Mouse (Mus musculus) lung, postnatal 36 days (tissue): ENCODE results near the gene Ank.

Experiments
- DNase-seq: peaks from one replicate; pipeline ENCODE4 v3.0.0; 2022; ENCODE audit warnings: mixed read lengths

The Ank gene

DNA sequence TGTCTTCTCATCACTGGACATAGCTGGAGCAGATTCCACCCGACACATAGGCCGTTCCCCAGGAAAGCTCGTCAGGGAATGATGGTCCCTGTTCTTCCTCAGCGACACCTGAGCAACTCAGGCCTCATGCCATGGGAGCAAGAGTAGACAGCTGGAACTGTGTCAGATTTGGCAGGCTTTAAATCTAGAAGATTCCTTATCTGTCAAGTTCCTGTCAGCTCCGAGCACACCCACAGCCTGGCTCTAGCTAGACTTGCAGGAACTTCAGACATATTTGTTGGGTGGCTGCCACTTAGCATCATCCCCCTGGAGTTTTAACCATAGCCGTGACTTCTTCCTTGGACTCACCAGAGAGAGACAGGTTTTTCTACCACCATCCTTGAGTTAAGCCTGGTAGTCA, 81.6 kb downstream of the Ank start:
- no peak for DNase-seq

DNA sequence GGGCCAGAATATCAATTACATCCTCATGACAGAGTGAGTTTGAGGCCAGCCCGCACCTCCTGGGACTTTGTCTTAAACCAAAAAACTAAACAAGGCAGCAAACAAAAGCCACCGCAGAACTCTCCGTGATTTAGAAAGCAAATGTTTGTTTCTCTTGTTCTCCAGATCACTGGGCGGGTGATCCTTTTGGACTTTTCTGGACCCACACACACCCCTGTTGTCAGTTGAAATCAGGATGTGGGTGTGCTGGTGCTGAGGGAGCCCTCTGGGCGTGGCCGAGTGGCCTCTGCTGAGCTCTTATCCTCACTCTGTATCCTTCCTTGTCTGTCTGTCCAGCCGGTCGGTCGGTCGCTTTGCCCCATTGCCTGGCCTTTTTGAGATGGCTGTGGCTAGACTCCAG, 82.6 kb downstream of the Ank start:
- DNase-seq: no peak

DNA sequence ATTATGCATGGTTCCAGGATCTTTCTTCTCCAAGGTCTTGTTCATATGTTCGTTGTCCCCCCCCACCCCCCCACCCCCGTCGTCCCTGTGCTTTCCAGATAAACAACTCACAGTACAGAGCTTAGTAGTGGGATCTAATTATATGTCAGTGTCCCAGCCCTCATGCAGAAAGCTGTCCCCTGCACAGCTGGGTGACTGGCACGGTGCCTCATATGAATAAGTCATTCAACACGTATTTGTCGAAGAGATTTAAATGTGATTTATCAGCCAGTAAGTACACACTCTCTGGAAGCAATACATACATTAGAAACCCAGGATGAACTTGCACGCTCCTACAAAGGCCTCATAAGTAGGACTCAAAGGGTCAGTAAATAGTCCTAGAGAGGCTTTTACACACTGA, 83.4 kb downstream of the Ank start:
- no peak for DNase-seq

DNA sequence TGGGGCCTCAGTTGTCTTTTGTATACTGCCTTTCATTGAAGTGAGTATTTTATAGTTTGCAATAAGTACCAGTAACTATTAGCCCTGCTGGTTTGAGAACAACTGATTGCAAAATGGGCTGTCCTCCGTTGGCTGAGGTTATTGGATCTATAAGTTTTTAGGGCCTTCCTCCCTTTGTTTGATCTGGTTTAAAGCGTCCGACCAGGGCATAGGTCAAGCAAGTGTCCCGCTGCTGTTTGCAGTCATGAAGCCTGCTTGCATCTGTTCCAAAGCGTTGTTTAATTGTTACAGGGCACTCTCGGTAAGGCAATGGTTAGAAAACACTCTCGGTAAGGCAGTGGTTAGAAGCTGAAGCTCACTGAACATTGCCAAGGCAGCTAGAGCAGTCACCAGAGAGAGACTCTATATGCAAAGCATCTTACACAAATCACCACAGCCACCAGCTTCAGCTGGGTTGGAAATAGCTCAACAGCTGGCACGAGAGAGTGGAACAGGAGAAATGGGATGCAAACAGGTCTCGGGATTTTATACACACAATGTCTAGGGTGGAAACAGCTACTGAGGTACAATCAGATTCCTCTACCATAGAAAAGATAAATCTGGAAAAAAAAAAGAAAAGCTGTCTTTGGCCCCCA, 84.0 kb downstream of the Ank start:
- DNase-seq: no peak

DNA sequence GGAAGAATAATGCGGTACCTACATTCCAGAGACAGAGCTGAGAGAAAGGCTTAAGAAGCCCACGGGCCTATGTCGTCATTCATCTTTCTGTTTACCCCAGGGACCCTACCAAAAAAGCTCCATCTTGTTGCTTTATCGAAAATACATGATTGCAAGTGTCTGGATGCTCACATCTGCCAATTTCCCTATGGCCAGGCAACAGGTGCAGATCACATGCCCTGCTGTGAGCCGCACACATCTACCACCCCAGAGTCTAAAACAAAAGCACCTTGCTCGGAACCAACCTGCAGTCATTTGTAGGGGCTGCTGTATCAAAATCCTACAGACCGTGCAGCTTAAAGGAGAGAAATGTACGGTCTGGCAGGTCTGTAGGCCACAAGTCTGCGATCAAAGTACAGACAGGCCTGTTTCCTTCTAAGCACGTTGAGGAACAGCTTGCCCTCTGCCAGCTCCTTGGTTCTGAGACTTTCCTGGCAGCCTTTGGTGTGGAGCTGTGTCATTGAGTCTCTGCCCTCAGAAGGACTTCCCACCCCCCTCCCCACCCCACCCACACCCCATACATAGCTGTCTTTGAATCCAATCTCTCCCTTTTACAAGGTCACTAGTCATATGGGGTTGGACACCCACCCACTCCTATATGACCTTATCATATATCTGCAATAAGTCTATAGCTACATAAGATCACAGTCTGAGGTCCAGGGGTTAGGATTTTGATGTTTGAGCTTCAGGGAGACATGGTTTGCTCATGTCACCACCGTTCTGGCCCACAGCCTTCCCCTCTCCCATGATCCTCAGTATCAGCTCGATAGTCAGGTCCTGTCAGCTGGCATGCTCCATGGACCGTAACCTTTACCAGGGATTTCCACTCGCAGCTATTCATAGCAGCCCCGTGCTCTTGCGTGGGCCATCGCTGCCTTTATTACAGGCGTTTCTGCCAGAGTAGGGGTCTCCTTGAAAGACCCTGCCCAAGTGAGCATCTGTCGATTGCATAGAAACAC, 84.9 kb downstream of the Ank start:
- DNase-seq: no peak

DNA sequence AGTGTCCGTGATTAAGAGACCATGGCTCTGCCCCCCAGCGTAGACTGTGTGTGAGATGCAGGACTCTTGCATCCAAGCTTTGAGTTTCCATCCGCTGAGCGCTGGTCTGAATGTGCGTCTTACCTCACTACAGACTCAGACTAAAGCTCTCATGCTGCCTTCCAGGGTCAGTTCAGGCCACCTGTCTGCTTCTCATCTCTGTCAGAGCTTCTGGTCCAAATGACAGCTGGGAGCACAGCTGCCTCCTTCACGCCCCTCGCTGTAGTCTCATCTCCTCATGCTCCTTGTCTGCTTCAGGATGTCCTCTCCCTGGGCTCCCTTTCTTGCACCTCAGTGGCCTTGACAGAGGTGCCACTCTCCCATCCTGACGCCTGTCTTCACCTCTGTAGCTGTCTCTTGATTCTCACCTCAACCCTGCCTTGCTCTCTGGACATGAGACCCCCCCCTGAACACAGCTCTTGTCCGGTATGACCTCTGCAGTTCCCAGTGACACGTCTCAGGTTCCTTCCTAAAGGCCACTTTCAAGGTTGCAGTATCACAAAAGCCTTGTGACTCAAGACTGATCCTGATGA, 85.7 kb downstream of the Ank start:
- DNase-seq: no peak

DNA sequence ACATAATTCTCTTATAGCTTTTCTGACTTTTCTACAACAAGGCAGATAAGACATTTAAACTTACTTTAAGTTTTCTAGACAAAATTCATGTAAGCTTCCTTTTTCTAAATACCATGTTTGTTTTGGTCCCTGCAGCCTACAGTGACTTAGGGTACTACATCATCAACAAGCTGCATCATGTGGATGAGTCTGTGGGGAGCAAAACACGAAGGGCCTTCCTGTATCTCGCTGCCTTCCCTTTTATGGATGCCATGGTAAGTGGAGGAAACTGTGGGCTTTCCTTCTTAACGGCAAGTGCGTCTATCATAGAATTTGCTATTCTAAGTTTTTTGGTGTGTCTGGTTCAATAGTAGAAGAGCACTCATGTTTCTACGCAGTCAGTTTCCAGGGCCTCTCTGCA, 87.1 kb downstream of the Ank start:
- DNase-seq: no peak

DNA sequence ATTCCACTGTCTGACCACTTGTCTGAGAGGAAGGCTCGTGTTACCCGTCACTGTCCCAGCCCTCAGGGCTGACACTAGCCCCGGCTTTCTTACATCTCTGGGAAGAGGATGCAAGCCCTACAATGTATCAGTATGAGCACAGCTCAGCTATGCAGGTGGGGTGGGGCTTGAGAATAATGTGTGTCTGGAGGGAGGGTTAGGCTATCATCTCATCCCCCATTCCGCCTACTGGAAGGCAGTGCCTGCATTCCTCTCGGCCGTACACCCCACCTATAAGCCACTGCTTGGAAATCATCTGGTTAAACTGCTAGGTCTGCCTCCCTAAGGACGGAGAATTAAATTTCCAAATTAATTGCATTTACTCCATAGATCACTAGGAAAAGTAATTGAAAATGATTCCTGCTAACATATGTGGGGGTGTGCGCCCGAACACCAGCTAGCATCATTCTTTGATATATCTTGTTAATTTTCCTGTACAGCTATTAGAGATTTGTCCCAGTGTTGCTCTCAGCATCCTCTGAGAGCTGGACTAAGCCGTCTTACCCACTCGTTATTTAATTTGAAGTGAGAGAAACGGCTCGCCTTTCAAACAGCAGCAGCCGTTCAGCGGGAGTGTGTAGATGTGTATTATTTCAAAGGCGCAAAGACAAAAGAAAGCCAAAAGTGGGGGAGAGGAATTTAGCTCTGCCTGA, 92.1 kb downstream of the Ank start:
- no peak for DNase-seq

DNA sequence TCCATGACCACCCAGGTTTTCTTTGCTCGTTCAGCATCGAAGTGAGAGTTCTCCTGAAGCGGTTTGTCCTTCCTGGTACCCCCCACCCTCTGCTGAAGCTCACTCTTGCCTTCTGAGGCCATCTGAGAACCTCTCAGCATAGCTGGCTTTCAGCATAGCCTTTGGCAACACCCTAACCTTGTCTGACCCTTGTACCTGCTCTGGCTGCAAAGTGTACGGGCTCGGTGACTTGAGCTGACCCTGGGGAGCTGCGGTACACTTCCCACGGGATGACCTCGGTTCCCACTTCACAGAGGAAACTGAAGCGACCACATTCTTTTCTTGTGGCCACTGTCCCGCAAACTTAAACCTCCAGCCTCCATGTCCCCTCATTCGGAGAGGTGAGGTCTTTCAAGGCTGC, 93.8 kb downstream of the Ank start:
- no peak for DNase-seq

DNA sequence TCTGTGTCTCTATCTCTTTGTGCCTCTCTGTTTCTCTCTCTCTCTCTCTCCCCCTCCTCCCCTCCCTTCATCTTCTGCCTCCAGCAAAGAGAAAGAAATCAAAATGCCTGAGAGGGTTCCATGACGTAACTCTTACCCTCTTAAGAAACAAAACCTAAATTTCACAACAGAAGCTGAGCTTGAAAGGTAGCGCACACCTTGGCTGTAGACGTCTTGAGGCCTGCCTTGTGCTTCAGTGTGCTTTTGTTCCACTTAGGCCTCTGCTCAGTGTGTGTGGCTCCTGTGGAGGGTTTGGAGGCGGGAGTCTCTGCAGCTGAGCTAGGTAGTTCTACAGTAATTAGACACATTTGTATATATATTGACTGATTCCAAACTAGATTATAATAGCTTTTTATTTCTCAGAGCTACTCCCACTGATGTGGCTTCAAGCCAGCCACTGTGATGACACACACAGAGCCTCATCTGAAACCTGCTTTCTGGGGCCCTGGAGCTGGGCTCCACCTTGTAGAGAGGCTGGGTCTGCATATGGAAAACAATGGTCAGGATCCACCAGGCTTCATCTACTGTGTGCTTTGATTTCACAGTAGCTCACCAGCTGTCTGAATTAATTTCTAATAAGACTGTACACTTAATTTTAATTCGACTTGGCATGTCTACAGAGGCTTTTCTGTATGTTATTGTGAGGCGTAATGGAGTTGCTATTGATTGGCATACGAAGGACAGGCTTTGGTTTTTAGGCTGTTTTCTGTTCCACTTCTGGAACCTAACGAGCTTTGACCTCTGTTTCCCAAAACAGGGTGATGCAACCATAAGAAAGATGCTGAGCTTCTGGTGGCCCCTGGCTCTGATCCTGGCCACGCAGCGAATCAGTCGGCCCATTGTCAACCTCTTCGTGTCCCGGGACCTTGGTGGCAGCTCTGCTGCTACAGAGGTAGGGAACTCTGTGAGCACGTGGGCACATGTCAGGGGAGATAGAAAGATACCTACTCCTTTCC, 97.9 kb downstream of the Ank start:
- peak; percentile 46 for DNase-seq

DNA sequence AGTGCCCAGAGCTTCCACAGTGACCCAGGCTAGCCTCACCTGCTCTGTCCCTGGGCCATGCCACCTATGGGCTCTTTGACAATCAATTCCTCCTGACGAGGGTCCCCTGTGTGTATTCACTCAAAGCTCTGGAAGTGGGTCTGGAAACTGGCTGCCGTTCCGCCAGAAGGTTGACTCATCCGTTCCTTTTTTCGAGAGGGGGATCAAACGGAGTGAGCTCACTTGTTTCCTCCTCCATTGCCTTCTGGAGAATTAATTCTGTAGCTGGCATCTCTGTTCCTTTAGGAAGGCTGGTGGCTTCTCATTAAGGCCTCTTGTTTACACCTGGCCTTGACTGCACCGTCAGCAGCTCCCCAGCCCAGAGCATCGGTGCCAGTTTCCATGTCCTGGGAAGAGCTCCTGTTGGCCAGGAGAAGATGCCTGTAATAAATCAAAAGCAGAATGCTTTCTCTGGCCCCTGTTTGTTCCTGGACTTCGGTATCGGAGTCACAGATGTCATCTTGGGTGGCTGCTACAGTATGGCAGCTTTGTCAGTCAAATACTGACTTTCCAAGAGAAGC, 99.2 kb downstream of the Ank start:
- no peak for DNase-seq

DNA sequence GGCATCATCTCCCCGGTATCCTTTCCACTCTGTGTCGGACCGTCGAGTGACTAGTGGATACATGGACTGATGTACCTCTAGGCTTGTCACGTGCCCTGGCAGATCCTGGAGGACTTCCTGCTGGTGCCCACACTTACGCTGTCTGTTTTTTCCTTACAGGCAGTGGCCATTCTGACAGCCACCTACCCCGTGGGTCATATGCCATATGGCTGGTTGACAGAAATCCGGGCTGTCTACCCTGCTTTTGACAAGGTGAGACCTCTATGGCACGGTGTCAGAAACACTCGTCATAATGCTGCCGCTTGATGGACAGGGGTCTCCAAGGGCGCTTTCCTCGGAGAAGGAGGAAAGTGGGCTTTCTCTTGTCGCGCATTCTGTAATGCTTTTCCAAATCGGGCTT, 100.9 kb downstream of the Ank start:
- DNase-seq: no peak

DNA sequence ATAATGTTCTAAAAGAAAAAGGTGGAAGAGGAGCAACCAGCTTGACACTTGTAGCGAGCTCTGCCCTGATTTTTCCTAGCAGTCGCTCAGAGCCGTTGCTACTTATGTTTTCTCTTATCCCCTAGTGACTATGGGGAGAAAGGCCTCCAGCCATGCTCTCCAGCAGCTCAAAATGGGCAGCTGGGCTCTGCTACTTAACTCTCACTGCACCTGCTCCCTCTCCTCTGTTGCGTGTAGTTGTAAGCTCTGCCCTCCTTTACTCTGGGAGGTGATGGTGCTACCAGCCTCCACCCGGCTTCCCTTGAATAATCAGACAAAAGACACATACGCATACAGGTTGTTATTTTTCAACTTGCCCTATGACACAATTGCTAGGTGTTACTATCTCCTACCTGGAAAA, 101.9 kb downstream of the Ank start:
- DNase-seq: no peak

DNA sequence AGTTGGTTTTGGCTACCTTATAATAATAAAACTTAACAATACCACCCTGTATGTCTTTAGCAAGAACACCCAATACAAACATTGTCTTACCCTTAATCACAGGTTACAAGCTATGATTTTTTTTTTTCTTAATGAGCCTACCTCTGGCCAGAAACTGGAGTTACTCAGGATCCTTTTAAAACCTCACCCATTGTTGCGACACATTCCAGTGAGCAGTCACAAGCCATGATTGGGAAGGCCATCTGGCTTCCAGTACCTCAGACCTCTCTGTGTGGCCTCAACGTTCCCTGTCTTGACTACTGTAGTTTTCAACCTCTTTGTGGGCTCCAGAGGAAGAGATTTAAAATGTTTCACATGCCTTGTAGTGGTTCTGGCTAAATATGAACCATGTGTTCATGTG, 103.4 kb downstream of the Ank start:
- peak; percentile 56 for DNase-seq

DNA sequence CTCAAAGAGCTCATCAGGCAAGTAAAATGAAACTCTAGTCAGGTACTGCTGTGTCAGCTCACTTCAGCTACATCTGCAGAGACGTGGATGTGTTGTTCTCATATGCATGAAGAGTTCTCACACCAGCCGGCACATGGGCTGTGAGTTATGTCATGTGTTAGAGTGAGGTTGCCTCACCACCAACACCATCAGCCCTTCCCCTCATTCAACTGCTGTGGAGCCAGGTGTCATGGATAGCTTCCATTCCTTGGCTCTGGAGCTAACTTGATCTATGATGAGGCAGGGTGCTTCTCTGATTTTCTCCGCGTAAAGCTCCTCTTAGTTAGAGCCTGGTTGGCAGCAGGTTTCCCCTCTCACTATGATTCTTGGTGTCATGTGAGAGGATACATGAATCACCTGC, 103.9 kb downstream of the Ank start:
- no peak for DNase-seq

DNA sequence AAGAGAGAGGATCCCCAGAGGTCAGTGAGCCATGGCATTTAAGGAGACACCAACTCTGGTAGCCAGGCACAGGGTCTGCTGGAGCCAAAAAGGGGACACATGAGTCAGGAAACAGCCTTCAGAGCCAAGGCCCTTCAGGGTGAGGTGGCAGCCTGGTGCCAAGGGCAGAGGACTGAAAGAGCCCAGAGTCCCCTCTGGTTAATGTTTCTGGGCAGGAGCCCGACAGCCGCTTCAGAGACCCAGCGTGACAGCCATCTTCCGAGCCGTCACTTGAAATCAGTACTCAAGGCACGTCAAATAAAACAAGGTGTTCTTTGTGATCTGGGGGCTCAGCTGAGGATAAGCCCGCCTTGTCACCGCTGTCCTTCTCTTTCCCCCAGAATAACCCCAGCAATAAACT, 104.7 kb downstream of the Ank start:
- no peak for DNase-seq

DNA sequence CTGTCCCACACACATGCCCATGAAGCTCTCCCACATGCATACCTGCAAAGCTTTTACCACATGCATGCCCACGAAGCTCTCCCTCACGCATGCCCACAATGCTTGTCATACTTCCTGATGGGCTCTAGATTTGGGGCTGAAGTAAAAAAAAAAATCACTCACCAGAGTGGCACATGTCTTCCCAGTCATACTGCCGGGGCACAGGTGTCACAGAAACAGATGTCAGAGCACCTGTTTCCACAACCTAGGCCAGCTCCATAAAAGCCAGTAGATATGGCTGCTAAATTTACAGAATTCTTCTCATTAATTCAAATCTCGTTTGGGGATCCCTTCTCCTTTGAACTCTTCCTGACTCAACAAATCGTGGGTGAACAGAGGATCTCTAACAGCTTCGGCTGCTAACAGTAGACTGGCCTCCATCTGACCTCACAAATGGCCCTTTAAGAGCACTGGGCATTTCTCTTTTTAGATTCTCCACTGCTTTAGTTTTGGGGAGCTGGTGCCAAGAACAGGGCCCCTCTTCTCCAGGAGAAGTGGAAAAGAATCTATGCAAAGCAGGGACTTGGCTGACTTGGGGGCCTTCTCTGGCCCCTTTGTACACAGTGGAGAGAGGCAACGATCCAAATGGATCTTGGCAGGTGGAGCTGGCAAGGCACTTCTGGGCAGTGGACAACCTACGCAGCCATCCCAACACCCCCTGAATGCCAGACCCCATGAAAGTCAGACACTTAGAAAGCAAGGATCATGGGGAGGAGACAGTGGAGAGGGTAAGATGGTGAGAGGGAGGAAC, 108.7 kb downstream of the Ank start:
- no peak for DNase-seq

DNA sequence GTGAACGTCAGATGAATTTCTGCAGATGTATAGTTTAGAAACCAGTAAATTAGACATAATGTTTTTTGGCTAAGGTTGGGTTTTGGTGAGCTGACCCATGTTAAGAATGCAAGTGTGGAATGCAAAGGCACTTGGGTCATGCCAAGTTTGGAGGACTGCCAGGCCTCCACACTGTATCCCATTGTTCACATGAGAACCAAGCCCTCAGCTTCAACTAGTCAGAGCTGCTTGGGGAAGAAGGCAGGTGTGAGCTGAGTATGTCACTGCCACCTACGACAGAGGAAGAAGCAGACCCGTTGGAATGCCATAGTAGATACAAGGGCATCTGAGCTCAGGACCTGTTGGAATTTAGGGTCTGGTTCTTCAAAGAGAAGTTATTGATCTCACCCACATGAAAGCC, 109.5 kb downstream of the Ank start:
- DNase-seq: peak; percentile 34

DNA sequence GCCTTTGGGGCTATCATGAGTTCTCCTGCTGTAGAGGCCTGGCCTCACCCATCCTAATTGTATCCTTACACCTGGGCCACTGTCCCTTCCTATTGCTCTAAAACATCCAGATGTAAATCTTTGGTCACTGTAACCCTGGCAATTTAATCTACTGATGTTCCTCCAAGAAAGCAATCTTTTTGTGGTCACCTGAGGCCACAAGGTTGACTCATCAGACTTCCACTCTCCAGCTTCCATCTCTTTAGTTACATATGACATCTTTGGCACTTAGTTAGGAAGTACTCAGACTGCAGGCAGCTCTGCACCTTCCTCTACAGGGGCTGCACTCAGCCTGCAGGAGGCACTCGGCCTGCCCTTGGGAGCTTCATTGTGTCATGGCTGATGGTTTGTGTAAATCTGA, 110.4 kb downstream of the Ank start:
- DNase-seq: no peak

DNA sequence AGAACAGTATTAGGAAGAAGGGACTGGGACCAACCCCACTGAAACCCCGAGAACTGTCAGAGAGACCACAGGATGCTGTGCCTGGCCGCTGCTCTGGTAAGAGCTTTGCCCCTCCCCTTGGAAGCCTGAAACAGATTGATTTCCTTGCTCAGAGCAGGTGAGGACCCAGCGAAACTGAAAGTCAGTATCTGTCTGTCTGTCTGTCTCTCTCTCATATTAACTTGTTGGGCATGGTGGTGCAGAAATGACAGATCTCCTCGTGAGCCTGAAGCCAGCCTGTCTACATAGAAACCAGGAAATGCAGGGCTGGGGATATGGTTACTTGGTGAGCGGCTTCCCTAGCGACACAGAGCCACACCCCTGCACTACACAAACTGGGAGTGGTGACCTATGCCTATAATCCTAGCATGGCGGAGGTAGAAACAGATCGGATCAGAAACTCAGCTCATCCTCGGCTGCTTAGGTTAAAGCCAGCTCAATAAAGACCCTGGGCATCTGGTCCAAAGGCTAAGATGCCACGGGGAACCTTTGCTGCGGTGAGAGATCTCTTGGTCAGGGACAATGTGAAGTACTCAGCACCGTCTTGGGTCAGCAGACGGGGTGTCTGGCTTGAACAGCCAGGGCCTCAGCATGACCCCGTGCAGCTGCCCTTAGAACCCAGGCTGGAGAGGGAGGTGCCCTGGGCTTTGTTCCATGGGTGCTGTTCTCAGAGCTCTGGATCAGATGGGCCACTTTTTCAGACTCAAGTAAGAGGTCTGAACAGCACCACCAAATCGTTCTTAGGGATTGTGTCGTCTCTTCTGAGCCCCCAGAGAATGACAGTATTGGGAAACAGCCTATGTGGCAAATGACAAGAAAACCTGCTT, 111.7 kb downstream of the Ank start:
- DNase-seq: no peak
